10 mouse cellular contexts compared by ENCODE assay signal in genomic region chr1:143903234-143903633, GRCm38 (mm10).
DNase-seq lines count a peak whose midpoint lies in the region; ATAC-seq lines count a peak whose summit lies in the region.
"Had no signal": no experiment of that assay in that cellular context is flagged by ENCODE, and none has a peak within 500 bp of the region (broad histone marks: within the 10 kb centered on the region; RNA-seq: fewer than 3 reads in every experiment).

No protein-coding gene starts in this region.

- DNase-seq in adrenal gland, postnatal 10 days, result peak; percentile 16
- DNase-seq in adrenal gland, adult 8-10 months, result no peak
- peak; percentile 59 for DNase-seq in ovary, adult 18-20 months (ENCODE audit: low spot score)
- no peak for DNase-seq in ovary, postnatal 10 days (ENCODE audit: low spot score)
- peak; percentile 13 for DNase-seq in adrenal gland, postnatal 14 days
- no peak for DNase-seq in heart, postnatal 4 days
- DNase-seq: heart, adult 11 months had no signal

- 0 out of 2 replicates have a peak, but pooled peaks have one; percentile 17 for ATAC-seq in granulocyte monocyte progenitor cell, adult 5-6 weeks (replicated peaks; ENCODE audit: poor library complexity, severe bottlenecking)
- ATAC-seq: activated CD4-positive, CD25-positive, alpha-beta regulatory T cell, adult 4 months; Patski had no signal

Comparison
In these comparisons a context has a peak if more than half of its experiments do, and no peak if none do; other contexts are left out.
1. DNase-seq: peak in adrenal gland, postnatal 10 days (single experiment), ovary, adult 18-20 months (single experiment) and adrenal gland, postnatal 14 days (single experiment); none in adrenal gland, adult 8-10 months (single experiment), ovary, postnatal 10 days (single experiment) and heart, postnatal 4 days (single experiment).